Mouse (Mus musculus) myocyte (in vitro differentiated cells): ENCODE results near the gene Jhy.

ENCODE experiments used
- CEBPB ChIP-seq: IDR thresholded peaks from 2 replicates; pipeline ENCODE4 v1.6.1; 2011; ENCODE audit warnings: mild to moderate bottlenecking, moderate library complexity; ENCODE audit not compliant: poor library complexity, insufficient read depth, severe bottlenecking
- E2F4 ChIP-seq: IDR thresholded peaks from one replicate; pipeline ENCODE4 v1.6.1; 2011; ENCODE audit warnings: mild to moderate bottlenecking, control low read depth, moderate library complexity; ENCODE audit not compliant: insufficient read depth
- MAX ChIP-seq: IDR thresholded peaks from one replicate; pipeline ENCODE4 v1.6.1; 2011; ENCODE audit warnings: low read depth, mild to moderate bottlenecking, control low read depth
- MYOG ChIP-seq, 3 experiments: IDR thresholded peaks; one replicate each; pipeline ENCODE4 v1.6.1; 2011; ENCODE audit warnings: control low read depth in 2 of 3, low read depth in 2 of 3, mild to moderate bottlenecking in 2 of 3; ENCODE audit not compliant: insufficient read length in 2 of 3, control insufficient read depth in 1 of 3, insufficient read depth in 1 of 3
- POLR2A ChIP-seq: IDR thresholded peaks from one replicate; pipeline ENCODE4 v1.6.1; 2011; ENCODE audit warnings: low read depth, mild to moderate bottlenecking, control low read depth, moderate library complexity; ENCODE audit not compliant: insufficient read length
- USF1 ChIP-seq: IDR thresholded peaks from one replicate; pipeline ENCODE4 v1.6.1; 2011; ENCODE audit warnings: low read depth, mild to moderate bottlenecking, control low read depth, moderate library complexity

DNA sequence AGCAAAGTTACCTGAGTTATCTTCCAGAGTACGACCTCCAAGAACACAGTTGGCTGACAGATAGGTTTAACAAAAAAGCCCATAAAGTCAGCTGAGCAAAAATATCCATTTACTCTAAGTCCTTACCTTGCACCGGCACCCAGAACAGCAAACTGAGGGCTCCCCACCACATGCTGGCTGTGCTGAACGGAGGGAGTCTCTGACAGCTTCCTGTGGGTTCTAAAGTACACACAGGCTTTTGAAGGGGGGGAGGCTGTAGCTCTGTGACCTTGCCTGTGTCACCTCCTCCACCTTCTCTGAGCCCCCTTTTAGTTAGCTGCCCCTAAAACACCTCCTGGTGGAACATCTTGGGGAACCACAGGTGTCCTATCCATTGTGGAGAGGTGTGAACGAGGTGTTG is 40.5 kb upstream of the Jhy start, which contains the start of gene Crtam:
- TF ChIP-seq POLR2A = no peak
- no peak for TF ChIP-seq MAX
- no peak for TF ChIP-seq USF1
- TF ChIP-seq MYOG (IDR thresholded peaks at IDR 0.05; ENCODE audit: control insufficient read depth in 1 of 3, insufficient read depth in 1 of 3, insufficient read length in 2 of 3, low read depth in 2 of 3) = no peak
- no peak for TF ChIP-seq CEBPB
- TF ChIP-seq E2F4 = no peak
